Mouse (Mus musculus): ENCODE measurements around the gene Tsnax. TPM values are rescaled to one million over a fixed set of nuclear protein-coding genes. Genes with fewer than 3 reads are reported as not detected.
A peak's percentile ranks its signal among the peaks of the same experiment; 100 is the strongest.

The Tsnax gene
- 120 and 129 TPM in 2 replicates for polyA plus RNA-seq (2015; fragmentation: Nextera tagmentation; extraction: Ambion mirVana)

GRCm38 (mm10) chr8:125012695-125013627, at the start of gene Tsnax:
Gene Tsnax, plus strand, starts transcription at chr8:125012997.
- peak; percentile 92 for DNase-seq (ENCODE audit: low spot score)

GRCm38 (mm10) chr8:124963246-124963645, 49.6 kb upstream of the Tsnax start:
- no peak for DNase-seq (ENCODE audit: low spot score)

DNA sequence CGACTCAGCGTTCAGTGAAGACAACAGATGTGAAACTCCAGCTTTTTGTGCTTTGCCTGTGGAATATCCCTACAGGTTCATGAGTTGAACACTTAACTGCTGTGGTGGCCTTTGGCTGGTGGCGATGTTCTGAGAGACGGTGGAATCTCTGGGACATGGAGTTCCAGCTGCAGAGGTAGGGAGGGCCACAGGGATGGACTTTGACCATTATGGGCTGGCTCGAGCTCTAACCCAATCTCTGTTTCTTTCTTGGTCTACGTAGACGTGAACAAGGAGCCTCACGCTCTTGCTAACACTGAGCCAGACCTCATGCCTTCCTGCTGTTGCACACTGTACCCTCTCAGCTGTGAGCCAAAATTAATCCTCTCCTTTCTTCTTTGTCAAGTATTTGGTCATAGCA, 47.8 kb upstream of the Tsnax start:
- no peak for DNase-seq (ENCODE audit: low spot score)

DNA sequence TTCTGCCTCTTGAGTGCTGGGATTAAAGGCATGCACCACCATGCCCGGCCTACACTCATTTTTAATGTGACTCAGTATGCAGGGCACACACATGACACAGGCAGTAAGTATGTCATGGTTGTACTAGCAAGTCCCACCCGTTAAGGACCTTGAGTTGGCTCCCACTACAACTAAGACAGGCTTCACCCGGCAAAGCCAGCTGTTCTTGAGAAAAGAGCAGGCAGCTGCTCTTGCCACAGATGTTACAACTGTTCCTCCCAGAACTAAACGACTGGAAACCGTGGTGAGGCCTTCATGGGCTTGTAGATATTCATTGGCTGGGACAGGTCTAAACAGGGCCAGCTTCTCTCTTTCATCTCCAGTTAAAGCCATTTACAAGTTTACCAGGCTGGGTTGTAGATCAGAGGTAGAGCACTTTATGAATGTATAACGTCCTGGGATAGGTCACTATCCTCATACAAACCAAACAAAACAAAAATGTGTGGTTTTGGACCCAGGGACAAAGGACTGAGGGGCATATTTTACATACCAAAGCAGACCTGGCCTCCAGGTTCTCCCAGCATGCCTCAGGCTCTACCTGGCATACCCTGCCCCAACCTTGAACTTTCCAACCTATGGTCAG, 42.4 kb upstream of the Tsnax start:
- DNase-seq (ENCODE audit: low spot score) = peak; percentile 87

- DNase-seq (ENCODE audit: low spot score) = no peak
Measured at GRCm38 (mm10) chr8:124973221-124973620, 39.6 kb upstream of the Tsnax start.

DNA sequence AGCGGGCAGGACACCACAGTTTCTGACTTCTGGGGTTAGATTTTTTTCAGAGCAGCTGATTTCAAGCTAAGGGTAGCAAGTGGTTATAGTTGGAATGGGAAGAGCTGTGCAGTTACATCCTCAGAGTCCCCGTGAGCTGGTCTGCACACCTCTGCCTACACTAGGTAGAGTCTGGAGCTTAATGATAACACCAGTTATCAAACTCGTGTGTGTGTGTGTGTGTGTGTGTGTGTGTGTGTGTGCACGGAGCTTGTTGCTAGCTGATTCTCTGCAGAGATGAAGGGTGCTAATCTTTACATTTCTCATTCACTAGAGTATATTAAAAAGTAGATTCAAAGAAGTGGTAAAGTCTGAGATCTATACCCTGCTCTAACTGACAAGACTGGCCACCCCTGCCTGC, 38.5 kb upstream of the Tsnax start:
- no peak for DNase-seq (ENCODE audit: low spot score)

- DNase-seq (ENCODE audit: low spot score) = no peak
Measured at GRCm38 (mm10) chr8:124976211-124976610, 36.6 kb upstream of the Tsnax start.

GRCm38 (mm10) chr8:124978026-124978425, 34.8 kb upstream of the Tsnax start:
- DNase-seq (ENCODE audit: low spot score) = peak; percentile 82

DNA sequence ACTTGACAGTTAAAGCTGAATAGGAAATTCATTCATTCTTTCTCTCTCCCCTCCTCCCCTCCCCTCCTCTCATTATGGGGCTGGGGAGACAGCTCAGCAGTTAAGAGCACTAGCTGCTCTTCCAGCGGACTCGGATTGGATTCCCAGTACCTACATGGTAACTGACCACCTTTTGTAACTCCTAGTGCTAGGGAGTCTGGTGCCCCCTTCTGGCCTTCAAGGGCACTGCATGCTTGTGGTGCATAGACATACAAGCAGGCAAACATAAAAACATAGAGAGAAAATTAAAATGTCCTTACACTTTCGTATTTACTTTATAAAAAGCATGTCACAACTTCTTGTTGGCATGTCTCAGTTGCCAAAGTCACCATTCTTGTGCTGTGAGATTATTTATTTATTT, 32.8 kb upstream of the Tsnax start:
- no peak for DNase-seq (ENCODE audit: low spot score)

DNA sequence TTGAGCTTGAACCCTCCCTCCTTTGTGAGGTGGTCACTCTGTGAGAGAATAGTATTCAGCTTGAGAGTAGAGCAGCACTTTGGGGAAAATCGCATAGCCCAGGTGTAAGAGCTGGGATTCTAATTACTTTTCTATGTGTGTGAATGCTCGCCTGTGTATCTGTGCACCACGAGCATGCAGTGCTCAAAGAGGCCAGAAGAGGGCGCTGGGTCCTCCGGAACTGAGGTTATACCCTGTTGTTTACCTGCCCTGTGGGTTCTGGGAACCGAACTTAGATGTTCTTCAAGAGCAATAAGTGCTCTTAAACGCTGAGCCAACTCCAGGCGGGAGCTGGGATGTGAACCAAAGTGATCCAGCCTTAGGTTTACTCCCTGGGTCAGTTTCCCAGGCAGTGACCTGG, 32.0 kb upstream of the Tsnax start:
- DNase-seq (ENCODE audit: low spot score) = no peak

GRCm38 (mm10) chr8:124990923-124991667, 21.7 kb upstream of the Tsnax start:
- DNase-seq (ENCODE audit: low spot score) = peak; percentile 49

- no peak for DNase-seq (ENCODE audit: low spot score)
Measured at GRCm38 (mm10) chr8:124991668-124991926, 21.2 kb upstream of the Tsnax start.

DNA sequence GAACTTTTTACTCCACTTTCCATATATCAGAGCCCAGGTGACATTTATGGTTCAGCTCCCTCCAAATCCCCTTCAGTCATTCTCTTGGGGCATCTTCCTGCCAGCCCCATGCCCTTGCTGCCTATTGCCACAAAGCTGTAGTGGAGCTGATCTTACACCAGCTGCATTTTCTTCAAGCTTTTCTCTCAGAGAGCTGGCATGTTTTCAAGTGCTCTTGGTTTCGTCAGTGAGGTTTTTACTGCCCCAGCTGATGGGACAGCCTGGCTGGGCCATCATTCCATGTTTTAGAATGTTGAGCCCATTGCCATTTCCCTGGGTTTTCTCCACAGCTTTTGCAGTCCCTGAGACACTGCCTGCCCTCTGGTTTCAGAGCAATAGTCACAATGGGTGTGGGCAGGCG, 17.0 kb upstream of the Tsnax start:
- DNase-seq (ENCODE audit: low spot score) = no peak

DNA sequence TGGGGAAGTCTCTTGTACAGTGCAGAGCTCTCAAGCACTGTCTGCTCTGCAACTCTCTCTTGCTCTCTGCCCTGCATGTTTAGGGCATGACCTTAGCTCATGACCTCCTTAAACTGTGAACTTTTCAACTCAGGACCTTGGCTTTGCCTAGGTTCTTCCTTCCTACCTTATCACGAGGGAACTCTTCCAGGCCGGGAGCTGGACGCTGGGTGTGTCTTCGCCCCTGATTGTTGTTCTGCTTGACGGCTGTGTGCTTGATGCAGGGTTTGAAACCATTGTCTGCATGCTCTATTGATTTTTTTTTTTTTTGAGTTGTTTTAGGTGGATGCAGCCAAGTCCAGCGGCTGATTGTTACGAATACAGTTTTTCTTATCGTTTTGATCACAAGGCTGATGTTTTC, 11.3 kb downstream of the Tsnax start:
- no peak for DNase-seq (ENCODE audit: low spot score)

DNA sequence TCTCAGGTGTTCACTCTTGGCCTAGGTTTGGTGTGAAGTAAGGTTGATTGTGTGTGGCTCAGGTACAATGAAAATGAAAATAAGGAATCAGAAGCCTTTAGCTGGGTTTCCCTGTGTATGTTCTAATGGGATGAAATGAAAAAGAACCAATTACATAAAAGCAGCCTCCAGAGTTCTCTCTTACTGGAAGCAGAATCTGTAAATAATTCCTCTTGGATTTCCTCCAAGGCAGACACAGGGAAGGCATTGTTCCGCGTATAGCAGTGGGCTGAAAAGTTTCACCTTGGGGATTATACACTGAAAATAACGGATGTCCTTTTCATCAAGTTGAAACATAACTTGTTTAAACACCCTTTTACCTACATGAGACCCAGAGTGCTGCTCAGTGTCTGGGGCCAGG, 14.4 kb downstream of the Tsnax start:
- no peak for DNase-seq (ENCODE audit: low spot score)

DNA sequence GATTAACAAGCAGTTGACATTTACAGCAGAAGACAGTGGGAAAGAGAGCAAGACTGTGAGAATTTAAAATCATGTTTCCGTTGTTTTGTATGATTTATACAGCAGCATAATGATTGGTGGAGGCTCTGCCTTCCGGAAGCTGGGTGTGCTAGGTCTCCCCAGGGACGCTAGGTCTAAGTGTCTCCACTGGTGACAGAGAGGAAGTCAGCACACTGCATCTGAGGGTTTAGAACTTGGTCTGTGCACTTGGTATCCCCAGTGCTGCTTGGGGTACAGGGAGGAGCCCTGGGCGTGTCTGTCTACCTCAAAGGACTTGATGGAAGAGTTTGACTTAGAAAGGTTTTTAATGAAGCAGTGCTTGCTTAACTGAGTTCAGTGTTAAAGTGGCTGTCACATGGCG, 16.0 kb downstream of the Tsnax start:
- DNase-seq (ENCODE audit: low spot score) = no peak

GRCm38 (mm10) chr8:125031276-125031675, 18.5 kb downstream of the Tsnax start:
- DNase-seq (ENCODE audit: low spot score) = no peak

- peak; percentile 62 for DNase-seq (ENCODE audit: low spot score)
Measured at GRCm38 (mm10) chr8:125034669-125035068, 21.9 kb downstream of the Tsnax start.

DNA sequence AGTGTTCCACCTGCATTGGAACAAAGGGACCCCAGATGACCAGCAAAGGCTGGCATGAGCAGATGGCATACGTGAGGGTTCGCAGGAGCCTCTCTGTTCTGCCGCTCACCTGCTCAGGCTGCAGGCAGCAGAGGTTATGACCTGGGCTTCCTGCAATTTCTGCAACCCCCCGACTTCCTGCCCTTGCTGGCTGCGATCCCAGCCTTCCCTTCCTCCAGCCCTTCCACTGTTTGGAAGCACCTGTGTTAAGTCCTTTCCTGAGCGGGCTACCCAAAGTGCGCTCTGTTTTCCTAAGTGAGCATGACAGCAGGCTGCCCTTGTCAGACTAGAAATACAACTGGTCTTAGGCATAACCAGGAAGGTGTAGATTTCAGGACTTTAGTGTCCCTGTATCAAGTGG, 24.3 kb downstream of the Tsnax start:
- no peak for DNase-seq (ENCODE audit: low spot score)

GRCm38 (mm10) chr8:125038731-125039130, 25.9 kb downstream of the Tsnax start:
- DNase-seq (ENCODE audit: low spot score) = no peak

DNA sequence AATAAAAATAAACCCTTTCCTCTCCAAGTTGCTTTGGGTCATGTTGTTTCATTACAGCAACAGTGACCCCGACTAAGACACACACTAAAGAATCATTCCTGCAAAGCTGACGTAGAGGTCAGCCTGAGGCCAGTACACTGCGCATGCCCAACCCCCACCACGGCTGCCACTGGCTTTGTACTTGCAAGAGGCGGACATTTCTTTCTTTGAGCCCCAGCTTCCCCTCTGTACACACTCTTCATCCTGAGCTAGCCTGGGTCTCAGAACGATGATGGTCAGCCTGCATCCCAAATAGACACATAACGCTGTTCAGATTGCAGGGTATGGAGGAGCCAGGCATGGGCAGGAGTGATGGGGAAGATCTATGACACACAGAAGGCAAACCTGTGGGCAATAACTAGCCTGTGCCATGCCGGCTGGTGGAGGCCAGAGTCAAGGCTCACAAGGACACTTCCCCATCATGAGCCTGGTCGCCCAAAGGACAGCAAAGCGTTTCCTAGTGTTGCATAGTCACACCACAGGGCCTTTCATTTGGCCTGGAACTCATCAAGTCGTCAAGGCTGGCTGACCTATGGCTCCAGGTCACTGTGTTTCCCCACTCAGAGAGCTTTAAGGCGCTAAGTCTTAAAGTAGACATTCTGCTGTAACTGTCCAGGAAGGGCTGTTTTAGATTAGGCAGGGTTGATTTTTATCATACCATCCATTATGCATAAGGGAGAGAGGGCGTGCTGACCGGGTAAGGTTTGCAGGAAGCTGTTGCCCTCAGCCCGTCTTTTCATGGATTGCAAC, 28.0 kb downstream of the Tsnax start:
- no peak for DNase-seq (ENCODE audit: low spot score)

Data from thymus, postnatal 0 days (tissue).